Mouse (Mus musculus): ENCODE results near the gene Sap18. TPM values are rescaled to one million over a fixed set of nuclear protein-coding genes. Genes with fewer than 3 reads are reported as not detected.

Sap18 gene
- polyA plus RNA-seq, 1 experiment from 2014 or later, result 26.2 TPM

GRCm38 (mm10) chr14:57789311-57789710 lies 8.7 kb upstream of the Sap18 start:
- no peaks in the 10 kb centered on the region for H3K4me1 ChIP-seq
- 76% methylated on average over 2 of the region's 2 CpGs for WGBS

GRCm38 (mm10) chr14:57789759-57790158 lies 8.2 kb upstream of the Sap18 start:
- WGBS, result 90% methylated on average over 9 of the region's 9 CpGs
- no peak overlapping the region for H3K9ac ChIP-seq
- H3K4me3 ChIP-seq, result no peak overlapping the region
- no peak overlapping the region for H3K4me2 ChIP-seq (replicated peaks)
- no peaks in the 10 kb centered on the region for H3K4me1 ChIP-seq
- H3K27me3 ChIP-seq (replicated peaks), result no peaks in the 10 kb centered on the region
- no peaks in the 10 kb centered on the region for H3K9me3 ChIP-seq
- no peaks in the 10 kb centered on the region for H3K36me3 ChIP-seq
- ATAC-seq (ENCODE audit: low FRiP score, low read depth), result no peak
- no peak overlapping the region for H3K27ac ChIP-seq

More at GRCm38 (mm10) chr14:57789311-57789710, 8.7 kb upstream of the Sap18 start:
- Histone ChIP-seq H3K9ac (no peak overlapping the region), H3K9me3 (no peaks in the 10 kb centered on the region), H3K27me3 (replicated peaks) (no peaks in the 10 kb centered on the region), H3K4me3 (no peak overlapping the region), H3K4me2 (replicated peaks) (no peak overlapping the region), H3K36me3 (no peaks in the 10 kb centered on the region), H3K27ac (no peak overlapping the region)
- no peak for ATAC-seq (ENCODE audit: low FRiP score, low read depth)

GRCm38 (mm10) chr14:57791171-57791570 lies 6.8 kb upstream of the Sap18 start:
- Histone ChIP-seq H3K9me3 (no peaks in the 10 kb centered on the region), H3K9ac (no peak overlapping the region), H3K36me3 (no peaks in the 10 kb centered on the region), H3K4me3 (no peak overlapping the region), H3K4me2 (replicated peaks) (no peak overlapping the region), H3K27me3 (replicated peaks) (no peaks in the 10 kb centered on the region), H3K4me1 (no peaks in the 10 kb centered on the region), H3K27ac (no peak overlapping the region)
- no peak for ATAC-seq (ENCODE audit: low FRiP score, low read depth)
- WGBS, result 85% methylated on average over 4 of the region's 4 CpGs

GRCm38 (mm10) chr14:57797551-57797950 lies 429 bp upstream of the Sap18 start:
- Histone ChIP-seq H3K4me1 (peaks cover 11% of the 10 kb centered on the region), H3K36me3 (peaks cover 7% of the 10 kb centered on the region), H3K9ac (no peak overlapping the region), H3K27me3 (replicated peaks) (no peaks in the 10 kb centered on the region), H3K4me2 (replicated peaks) (peak overlapping the region; percentile 85), H3K27ac (no peak overlapping the region), H3K9me3 (no peaks in the 10 kb centered on the region), H3K4me3 (peak overlapping the region; percentile 76)
- 15% methylated on average over 7 of the region's 7 CpGs for WGBS
- peak; percentile 70 for ATAC-seq (ENCODE audit: low FRiP score, low read depth)

GRCm38 (mm10) chr14:57803731-57804130 lies 5.8 kb downstream of the Sap18 start:
- H3K4me1 ChIP-seq, result peaks cover 11% of the 10 kb centered on the region
- H3K36me3 ChIP-seq, result peaks cover 59% of the 10 kb centered on the region
- H3K9ac ChIP-seq, result no peak overlapping the region
- no peak overlapping the region for H3K4me3 ChIP-seq
- H3K9me3 ChIP-seq, result no peaks in the 10 kb centered on the region
- no peak for ATAC-seq (ENCODE audit: low FRiP score, low read depth)
- H3K27ac ChIP-seq, result no peak overlapping the region
- H3K27me3 ChIP-seq (replicated peaks), result no peaks in the 10 kb centered on the region
- 91% methylated on average over 4 of the region's 4 CpGs for WGBS
- H3K4me2 ChIP-seq (replicated peaks), result no peak overlapping the region

- Histone ChIP-seq H3K9me3 (no peaks in the 10 kb centered on the region), H3K4me1 (no peaks in the 10 kb centered on the region), H3K27me3 (replicated peaks) (no peaks in the 10 kb centered on the region), H3K4me2 (replicated peaks) (no peak overlapping the region), H3K27ac (no peak overlapping the region), H3K9ac (no peak overlapping the region), H3K4me3 (no peak overlapping the region), H3K36me3 (peaks cover 73% of the 10 kb centered on the region)
- ATAC-seq (ENCODE audit: low FRiP score, low read depth), result no peak
- 71% methylated on average over 5 of the region's 5 CpGs for WGBS
These were observed 10.6 kb downstream of the Sap18 start for GRCm38 (mm10) chr14:57808558-57808957.

GRCm38 (mm10) chr14:57810886-57811285 lies 12.9 kb downstream of the Sap18 start:
- Histone ChIP-seq H3K4me3 (no peak overlapping the region), H3K9ac (no peak overlapping the region), H3K27me3 (replicated peaks) (no peaks in the 10 kb centered on the region), H3K4me1 (no peaks in the 10 kb centered on the region), H3K4me2 (replicated peaks) (no peak overlapping the region), H3K36me3 (peaks cover 61% of the 10 kb centered on the region), H3K9me3 (no peaks in the 10 kb centered on the region), H3K27ac (no peak overlapping the region)
- no peak for ATAC-seq (ENCODE audit: low FRiP score, low read depth)
- WGBS, result 94% methylated on average over 2 of the region's 2 CpGs

GRCm38 (mm10) chr14:57811844-57812243 lies 13.9 kb downstream of the Sap18 start:
- peaks cover 60% of the 10 kb centered on the region for H3K36me3 ChIP-seq
- WGBS, result 96% methylated on average over 5 of the region's 5 CpGs
- H3K27me3 ChIP-seq (replicated peaks), result no peaks in the 10 kb centered on the region
- no peak for ATAC-seq (ENCODE audit: low FRiP score, low read depth)
- H3K4me2 ChIP-seq (replicated peaks), result no peak overlapping the region
- H3K9ac ChIP-seq, result no peak overlapping the region
- no peaks in the 10 kb centered on the region for H3K4me1 ChIP-seq
- H3K9me3 ChIP-seq, result no peaks in the 10 kb centered on the region
- no peak overlapping the region for H3K4me3 ChIP-seq
- H3K27ac ChIP-seq, result no peak overlapping the region

- Histone ChIP-seq H3K9me3 (no peaks in the 10 kb centered on the region), H3K4me2 (replicated peaks) (no peak overlapping the region), H3K36me3 (peaks cover 43% of the 10 kb centered on the region), H3K27me3 (replicated peaks) (no peaks in the 10 kb centered on the region), H3K4me1 (no peaks in the 10 kb centered on the region), H3K9ac (no peak overlapping the region), H3K4me3 (no peak overlapping the region), H3K27ac (no peak overlapping the region)
- no peak for ATAC-seq (ENCODE audit: low FRiP score, low read depth)
- 90% methylated on average over 4 of the region's 4 CpGs for WGBS
These were observed 22.9 kb downstream of the Sap18 start for GRCm38 (mm10) chr14:57820839-57821238.

- peak within 1 kb of the TSS; percentile 77 for H3K4me2 ChIP-seq (replicated peaks)
- peak within 1 kb of the TSS; percentile 88 for H3K9ac ChIP-seq
- peak; percentile 98 for ATAC-seq (ENCODE audit: low FRiP score, low read depth)
- no peaks in the 10 kb centered on the region for H3K9me3 ChIP-seq
- H3K4me3 ChIP-seq, result peak within 1 kb of the TSS; percentile 83
- H3K4me1 ChIP-seq, result peaks cover 10% of the 10 kb centered on the region
- no peaks in the 10 kb centered on the region for H3K27me3 ChIP-seq (replicated peaks)
- WGBS, result under 1% methylated on average over 96 of the region's 96 CpGs
- H3K36me3 ChIP-seq, result peaks cover 16% of the 10 kb centered on the region
- peak within 1 kb of the TSS; percentile 71 for H3K27ac ChIP-seq
These were observed 28.1 kb downstream of the Sap18 start, which contains the start of the genes Ska3 and Mrpl57 for GRCm38 (mm10) chr14:57825788-57826751. Gene Ska3 (minus strand): TSS chr14:57826185. Gene Mrpl57 (plus strand): TSS chr14:57826234.

- 81% methylated on average over 1 of the region's 1 CpGs for WGBS
- H3K4me3 ChIP-seq, result peak overlapping the region; percentile 83; the same call in 1 of the 2 replicates
- H3K27me3 ChIP-seq (replicated peaks), result no peaks in the 10 kb centered on the region
- H3K9me3 ChIP-seq, result no peaks in the 10 kb centered on the region
- H3K36me3 ChIP-seq, result peaks cover 6% of the 10 kb centered on the region; the same call in 1 of the 2 replicates
- H3K27ac ChIP-seq, result no peak overlapping the region
- H3K4me1 ChIP-seq, result peaks cover 10% of the 10 kb centered on the region
- no peak for ATAC-seq (ENCODE audit: low FRiP score, low read depth)
- H3K4me2 ChIP-seq (replicated peaks), result peak overlapping the region; percentile 77
- H3K9ac ChIP-seq, result 0 out of 2 replicates have a peak overlapping the region, but pooled peaks have one; percentile 88
These were observed 29.3 kb downstream of the Sap18 start for GRCm38 (mm10) chr14:57827284-57827683.

GRCm38 (mm10) chr14:57833526-57833925 lies 35.5 kb downstream of the Sap18 start:
- H3K4me2 ChIP-seq (replicated peaks), result no peak overlapping the region
- no peak overlapping the region for H3K4me3 ChIP-seq
- peaks cover 32% of the 10 kb centered on the region for H3K36me3 ChIP-seq
- no peak overlapping the region for H3K9ac ChIP-seq
- no peak for ATAC-seq (ENCODE audit: low FRiP score, low read depth)
- WGBS, result 97% methylated on average over 2 of the region's 2 CpGs
- no peak overlapping the region for H3K27ac ChIP-seq
- no peaks in the 10 kb centered on the region for H3K27me3 ChIP-seq (replicated peaks)
- no peaks in the 10 kb centered on the region for H3K9me3 ChIP-seq
- H3K4me1 ChIP-seq, result no peaks in the 10 kb centered on the region

All from neural tube, embryonic 12.5 days (tissue).